Mouse (Mus musculus) common myeloid progenitor, adult 5-6 weeks (primary cell): ENCODE data around the gene Utp14b. TPM values are rescaled to one million over a fixed set of nuclear protein-coding genes. Genes with fewer than 3 reads are reported as not detected.

ENCODE experiments used
- ATAC-seq: replicated peaks from 2 replicates; pipeline ENCODE4 v1.8.0; 2016; ENCODE audit warnings: low read depth, mild to moderate bottlenecking, moderate TSS enrichment, inconsistent platforms; ENCODE audit not compliant: poor library complexity, severe bottlenecking
- total RNA-seq: library from RNA; stranded (forward); fragments of 200-1000, 187-1606 nt; gene quantifications from 2 replicates; pipeline ENCODE4 v1.2.3, GENCODE M21; 2017

Utp14b gene
- 19.9 and 23.1 TPM in 2 replicates for total RNA-seq

DNA sequence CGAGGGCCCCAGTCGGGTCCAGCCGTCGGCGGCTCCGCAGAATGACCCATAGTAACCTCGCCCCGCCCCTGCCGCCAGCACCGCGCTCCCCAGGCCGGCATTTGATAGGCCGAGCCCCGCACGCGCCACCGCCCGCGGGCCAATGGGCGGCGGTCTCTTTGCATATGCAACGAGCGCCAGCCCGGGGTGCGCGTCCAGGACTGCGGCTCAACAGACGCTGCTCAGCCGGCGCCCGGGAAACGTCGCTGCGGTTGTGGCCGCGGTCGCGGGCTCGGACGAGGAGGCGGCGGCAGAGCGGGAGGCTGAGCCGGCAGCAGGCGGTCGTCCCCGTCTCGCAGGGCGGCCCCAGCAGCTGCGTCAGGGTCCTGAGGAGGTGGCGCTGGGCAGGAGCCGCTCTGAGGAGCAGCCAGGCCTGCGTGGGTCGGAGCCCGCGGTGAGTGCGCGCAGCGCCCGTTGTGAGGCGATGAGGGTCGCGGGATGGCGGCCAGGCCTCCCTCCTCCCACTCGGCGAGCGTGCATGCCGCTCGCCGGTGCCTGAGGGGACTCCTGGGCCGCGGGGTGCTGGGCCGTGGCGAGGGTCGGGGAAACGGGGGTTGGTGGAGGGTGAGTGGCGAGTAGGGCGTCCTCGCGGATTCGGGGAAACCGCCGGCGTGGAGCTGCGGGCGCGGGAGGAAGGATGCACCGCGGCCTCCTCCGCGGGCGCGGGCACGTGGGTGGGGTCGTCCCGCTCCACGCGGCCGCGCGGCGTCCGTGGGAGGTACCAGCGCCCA is at the start of gene Utp14b, which contains the start of gene Acsl3:
Gene Utp14b, plus strand, starts transcription at position 368 of the 770 bp plus-strand sequence.
Gene Acsl3, plus strand, starts transcription at position 155 of the 770 bp plus-strand sequence.
- peak; percentile 91 for ATAC-seq

DNA sequence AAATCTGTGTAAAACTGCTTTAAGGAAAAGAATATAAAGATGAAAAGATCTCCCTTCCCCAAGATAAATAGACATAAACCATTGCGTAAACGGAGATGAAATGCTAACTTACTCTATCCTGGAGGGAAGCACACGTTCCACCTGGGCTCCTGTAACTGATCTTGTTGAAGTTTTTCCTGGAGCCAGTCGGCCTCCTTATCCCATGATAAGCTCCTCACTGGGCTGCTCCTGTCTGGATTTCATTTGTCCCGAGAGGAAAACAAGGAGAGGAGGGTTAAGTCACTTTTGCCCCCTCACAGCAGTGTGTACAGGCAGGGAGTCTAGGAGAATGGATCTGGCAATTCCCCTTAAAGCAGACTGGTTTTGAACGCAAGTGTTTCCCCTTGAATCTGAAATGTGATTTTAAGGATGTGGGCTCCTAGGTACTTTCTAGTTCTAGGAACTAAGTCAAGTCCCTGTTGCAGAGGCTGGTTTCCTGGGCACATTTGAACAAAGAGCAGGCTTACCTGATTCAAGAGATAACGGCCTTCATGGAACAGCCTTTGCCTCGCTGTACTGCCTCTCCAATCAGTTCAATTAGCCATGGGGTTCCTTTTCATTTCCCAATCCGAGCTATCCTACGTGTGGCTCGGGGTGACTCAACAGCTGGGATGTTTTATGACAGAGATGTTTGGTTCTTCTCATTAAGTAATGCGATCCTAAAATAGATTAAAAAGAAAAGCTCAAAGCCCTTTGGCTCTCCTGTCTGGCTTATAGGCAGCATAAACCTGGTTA is 48.5 kb upstream of the Utp14b start:
- no peak for ATAC-seq

DNA sequence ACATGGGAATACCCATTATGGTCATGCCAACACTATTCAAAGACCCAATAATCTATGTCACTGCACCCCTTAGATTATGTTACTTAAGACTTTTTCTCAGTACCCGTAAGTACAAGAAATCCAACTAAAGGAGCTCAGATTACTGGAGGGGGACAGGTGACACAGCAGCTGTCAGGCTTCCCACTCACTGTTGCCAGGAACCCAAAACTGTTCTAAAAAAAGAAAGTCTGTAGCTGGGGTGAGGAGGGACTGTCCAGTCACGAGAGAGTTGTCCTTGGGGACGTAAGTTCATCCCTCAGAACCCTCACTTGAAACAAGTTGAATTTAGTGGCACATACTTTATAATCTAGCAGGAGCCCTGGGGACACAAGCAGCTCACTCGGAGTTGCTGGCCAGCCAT is 46.8 kb upstream of the Utp14b start:
- ATAC-seq: no peak

DNA sequence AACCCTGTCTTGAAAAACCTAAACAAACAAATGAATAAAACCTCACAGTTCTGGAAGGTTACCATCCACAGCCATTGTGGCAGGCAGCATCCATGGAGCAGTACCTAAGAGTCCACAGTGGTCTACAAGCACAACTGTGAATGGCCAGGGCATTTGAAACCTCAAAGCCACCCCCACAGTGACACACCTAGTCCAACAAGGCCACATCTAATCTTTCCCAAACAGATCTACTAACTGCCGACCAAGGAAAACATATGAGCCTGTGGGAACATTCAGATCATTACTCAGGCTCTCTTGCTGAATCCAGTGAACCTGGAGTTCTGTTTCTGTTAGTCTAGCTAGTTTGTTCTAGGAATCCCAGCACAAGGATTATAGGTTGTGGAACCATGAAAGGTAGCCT is 44.9 kb upstream of the Utp14b start:
- ATAC-seq: no peak

DNA sequence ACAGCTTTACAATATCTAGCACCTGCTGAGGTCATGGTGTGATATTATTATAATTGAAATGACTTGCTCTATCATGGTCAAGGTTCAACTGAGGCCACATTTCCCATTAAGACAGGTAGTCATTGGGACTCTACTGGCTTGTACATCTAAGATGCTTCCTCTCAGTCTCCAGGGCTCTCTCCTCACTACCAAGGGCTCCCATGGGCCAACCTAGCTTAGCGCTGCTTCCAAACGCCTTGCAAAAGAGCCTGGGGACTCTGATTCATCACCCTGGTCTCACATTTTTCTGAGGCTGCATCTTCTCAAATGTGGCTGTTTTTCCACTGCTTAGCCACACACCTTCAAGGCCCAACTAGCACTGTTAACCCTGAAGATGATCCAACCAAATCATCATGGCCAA is 33.5 kb upstream of the Utp14b start:
- no peak for ATAC-seq

DNA sequence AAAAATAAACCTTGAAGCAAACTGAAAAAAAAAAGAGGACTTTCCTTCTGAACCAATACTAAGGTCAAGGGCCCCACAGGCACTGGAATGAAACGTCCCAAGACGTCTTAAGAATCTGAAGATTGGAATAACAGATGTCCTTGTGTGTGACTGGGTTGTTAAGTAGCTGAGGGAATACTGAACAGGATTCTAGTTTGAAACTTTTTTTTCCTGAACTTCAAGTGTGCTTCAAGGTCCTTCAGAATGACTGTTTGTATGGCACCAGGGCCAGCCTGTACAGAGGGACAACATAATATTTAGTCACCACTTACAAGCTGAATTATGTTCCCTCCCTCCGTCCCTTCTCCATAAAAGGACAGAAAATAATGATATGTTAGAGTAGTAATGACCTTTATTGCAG is 23.4 kb upstream of the Utp14b start:
- ATAC-seq: no peak

DNA sequence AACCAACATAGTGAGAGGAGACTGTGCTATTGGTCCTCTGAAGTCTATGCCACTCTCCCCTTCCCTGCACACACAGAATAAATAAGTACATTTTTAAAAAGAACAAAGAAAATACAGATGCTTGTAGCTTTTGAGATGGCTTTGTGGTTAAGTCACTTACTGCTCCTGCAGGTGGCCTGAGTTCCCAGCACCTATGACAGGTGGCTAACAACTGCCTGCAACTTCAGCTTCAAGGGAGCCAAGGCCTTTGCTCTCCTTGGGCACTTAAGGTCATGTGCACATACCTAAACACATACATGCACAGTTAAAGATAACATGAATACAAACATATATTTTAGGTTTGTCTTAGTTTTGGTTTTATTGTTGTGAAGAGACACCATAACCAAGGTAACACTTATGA is 17.0 kb upstream of the Utp14b start:
- ATAC-seq: no peak

DNA sequence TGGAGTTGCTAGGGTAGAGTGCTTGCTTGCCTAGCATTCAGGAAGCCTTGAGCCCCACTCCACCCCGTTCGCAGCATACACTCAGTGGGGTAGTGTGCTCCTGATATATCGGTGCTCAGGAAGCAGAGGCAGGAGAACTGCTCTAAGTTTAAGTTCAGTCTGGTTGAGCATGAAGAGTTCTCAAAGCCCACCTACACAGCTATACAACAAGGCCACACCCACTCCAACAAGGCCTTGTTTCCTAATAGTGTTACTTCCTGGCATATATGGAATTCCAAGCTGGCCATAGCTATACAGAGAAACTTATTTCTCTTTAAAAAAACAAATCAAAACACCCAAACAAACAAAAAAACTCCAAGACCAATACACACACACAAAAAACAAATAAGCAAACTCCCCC is 16.0 kb upstream of the Utp14b start:
- no peak for ATAC-seq

DNA sequence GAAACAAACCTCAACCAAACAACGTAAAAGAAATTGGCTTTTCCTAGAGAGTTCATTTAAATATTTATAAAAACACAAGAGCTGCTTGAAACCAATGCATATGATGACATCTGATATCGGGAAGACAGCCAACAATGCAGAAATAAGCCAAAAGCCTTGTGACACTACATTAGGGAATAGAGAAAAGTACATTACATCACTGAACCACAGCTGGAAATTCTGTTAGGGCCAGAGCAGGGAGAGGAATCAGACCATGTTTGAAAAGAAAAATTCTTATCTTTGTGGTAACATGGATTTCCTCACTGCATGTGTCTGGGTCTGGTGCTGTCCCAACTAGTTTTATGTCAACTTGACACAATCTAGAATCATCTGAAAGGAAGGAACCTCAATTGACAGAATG is 15.6 kb upstream of the Utp14b start:
- ATAC-seq: no peak

DNA sequence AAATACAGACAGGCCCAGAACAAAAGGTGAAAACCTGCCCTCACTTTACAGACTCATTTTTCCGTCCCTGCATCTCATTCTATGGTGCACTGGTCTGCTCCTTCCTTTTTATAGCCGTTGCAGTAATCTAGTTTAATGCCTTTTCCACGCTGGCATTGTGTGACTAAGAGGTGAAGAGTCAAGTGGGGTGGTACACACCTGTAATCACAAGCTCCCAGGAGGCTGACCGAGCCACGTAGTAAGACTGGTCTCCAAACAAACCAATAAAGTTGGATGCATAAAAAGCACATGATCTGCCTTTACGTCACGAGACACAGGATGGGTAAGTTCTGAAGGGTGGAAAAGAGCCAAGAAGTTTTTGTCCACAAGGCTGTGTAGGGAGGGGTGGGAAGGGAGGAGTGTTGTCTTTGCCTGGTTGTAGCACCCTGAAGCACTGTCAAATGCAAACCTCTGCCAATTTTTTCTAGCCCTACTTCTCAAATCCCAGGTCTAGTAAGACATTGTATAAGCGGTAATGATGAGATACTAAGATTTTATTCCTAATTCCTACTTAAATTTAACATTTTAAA is 10.4 kb upstream of the Utp14b start:
- ATAC-seq: no peak

DNA sequence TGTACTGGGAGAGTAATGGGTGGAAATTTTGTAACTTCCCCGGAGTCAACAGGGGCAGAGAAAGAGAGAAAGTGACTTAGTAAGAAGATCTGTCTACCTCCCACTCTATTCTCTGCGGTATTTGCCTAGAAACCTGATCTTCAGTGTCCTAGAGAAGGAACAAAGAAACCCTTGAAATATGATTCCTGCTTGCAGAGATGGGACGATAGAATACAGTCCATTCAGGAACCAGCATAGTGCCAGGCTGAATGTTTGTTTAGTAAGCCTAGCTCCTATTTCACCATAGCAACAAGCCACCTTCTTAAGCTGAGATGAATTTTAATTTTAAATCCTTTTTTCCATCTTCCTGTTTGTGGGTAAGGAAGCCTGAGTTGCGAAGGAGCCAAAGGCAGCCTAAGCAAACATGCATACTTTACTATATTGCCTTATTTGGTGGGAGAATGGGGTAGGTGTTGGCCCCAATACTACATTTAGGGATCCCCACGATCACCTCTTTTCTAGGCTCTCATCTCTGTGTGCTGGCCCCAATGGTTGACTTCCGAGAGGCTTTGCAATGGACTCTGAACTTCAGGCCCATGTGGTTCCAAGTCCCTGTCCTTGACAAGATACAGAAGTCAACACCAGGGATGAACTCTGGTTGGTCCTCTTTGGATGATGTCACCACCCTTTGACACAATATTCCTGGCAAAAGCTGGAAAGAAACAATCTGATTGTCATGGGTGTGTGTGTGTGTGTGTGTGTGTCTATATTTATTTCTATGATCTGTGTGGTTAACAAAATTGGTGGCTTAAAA is 8.4 kb upstream of the Utp14b start:
- ATAC-seq: no peak

DNA sequence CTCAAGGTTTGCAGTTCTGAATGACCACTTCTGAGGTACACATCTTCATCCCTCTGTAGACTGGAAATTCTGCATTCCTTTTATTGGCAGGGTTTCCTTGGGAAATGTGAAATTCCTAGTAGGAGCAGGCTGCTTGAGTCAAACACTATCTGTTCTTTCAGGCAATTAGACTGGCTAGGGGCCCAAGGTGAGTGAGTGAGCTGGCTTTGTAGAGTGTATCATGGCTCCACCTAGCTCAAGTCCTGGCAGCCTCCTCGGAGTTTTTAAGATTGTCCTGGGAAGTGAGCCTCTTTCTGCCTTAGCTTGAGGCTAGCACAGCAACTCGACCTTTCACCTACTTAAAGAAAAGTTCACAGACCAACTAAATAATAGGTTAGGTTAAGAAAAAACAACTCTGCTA is 1.4 kb upstream of the Utp14b start:
- no peak for ATAC-seq

DNA sequence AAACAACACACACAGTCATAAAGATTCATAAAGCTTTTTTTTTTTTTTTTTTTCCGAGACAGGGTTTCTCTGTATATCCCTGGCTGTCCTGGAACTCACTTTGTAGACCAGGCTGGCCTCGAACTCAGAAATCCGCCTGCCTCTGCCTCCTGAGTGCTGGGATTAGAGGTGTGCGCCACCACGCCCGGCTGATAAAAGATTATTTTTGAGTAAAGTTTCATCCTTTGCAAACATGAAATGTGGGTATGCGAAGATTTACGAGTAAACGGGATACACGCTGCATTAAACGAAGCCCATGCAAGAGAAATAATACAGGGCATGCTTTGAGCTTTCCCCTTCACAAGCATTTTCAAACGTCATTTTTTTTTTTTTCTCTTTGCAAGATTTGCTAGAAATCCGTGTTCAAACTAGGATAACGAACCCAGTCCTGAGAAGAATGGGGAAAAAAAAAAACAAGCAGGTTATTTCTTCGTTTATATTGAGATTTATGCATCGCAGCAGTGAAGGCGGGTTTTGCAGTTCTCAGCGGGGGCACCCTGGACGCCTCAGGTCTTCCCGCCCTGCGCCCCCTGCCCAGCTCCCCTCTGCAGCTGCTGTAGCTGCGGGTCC is 713 bp upstream of the Utp14b start:
- ATAC-seq: no peak

DNA sequence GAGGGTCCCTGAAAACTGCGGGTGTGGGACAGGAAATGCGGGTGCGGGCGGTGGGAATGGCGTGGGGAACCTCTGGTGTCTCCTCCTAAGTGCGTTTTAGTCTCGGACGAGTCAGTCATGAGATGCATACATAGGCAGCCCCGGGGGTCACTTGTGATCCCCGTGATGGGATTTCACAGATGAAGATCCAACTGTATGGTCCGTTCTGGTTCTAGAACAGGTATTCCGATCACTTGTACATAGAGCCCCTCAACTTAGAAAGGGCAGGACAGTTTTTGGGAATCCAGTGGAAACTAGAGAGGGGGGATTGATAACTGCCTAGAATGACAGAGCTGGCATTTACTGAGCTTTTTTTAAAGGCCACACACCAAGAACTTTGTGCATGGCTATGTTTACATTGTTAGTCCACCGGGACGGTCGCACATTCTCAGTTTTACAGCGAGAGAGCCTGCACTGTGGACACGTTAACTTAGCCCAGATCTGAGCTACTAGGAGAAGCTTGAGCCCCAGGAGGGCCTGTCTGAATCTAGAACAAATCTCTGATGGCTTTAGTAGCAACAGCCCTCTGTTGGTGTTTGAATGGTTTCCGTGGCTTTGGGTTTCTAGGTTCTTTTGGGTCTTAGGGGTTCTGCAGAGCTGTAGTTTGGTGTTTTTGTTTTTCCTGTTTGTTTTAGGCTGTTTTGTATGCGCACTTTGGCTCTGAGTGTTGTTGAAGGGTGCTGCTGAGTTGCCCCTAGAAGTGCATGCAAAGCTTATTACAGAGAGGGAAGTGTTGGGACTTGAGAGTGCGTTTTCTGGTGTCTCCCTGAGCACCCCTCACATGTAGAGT is 817 bp downstream of the Utp14b start:
- ATAC-seq: 0 out of 2 replicates have a peak, but pooled peaks have one; percentile 4

DNA sequence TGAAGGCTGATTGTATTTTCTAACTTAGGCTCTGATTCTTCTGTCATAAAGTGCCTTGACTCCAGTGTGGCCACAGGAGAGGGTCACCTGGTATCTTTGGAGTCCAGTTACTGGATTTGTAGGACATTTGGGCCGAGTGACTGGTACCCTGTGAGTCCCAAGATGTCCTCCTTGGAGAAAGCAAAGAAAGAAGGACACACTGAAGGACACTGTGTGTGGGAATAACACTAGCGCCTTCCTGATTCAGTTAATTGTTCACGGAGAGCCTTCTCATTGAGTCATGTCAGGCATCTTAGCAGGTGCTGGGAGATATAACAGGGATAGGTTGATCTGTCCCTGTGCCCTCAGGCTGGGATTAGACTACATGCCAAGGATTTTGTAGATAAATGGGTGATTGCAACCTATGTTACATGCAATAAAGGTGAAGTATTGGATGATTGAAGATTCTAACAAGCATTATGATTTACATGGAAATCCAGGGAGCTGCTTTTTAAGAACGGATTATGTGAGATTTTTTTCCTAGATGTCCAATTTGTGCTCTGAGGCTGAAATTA is 1.5 kb downstream of the Utp14b start:
- ATAC-seq: no peak

DNA sequence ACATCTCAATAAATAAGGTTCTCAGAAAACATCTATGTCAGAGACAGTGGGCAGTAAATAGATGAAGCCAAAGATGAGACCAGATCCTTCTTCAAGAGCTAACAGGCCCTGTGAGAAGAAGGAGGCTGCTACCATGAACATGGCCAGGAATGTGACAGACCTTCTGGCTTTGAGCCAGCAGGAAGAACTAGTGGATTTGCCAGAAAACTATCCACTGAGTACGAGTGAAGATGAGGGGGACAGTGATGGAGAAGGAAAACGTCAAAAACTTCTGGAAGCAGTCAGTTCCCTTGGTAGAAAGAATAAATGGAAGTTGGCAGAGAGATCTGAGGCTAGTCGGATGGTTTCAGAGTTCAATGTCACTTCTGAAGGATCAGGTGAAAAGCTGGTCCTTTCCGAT is 6.5 kb downstream of the Utp14b start:
- no peak for ATAC-seq

DNA sequence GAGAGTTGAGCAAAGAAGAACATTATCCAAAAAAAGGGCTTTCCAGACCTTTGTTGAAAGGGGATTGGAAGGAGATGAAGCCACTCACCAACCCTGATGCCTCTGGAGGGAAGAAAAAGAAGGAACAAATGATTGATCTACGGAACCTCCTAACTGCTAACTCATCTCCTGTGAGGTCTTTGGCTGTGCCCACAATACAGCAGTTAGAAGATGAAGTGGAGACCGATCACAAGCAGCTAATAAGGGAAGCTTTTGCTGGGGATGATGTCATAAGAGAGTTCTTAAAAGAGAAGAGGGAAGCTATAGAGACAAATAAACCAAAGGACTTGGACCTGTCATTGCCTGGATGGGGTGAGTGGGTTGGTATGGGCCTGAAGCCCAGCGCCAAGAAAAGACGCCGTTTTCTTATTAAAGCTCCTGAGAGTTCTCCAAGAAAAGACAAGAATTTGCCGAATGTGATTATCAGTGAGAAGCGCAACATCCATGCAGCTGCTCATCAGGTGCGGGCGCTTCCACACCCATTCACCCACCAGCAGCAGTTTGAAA is 8.2 kb downstream of the Utp14b start:
- ATAC-seq: peak; percentile 95

DNA sequence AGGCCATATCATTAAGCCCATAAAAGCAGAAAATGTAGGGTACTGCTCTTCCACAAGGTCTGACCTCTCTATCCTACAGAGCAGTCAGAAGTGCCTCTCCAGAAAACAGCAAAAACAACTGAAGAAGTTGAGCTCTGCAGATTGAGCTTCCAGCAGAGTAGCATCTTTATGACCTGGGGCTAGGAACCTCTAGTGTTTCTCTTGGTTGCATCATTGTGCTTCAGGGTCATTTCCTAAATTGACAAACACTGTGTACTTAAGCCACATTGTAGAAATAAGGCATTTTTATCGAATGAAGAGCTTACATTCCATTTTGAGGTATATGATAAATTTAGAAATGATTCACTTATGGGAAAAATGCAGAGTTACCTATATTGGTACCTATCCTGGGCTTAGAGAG is 8.7 kb downstream of the Utp14b start:
- no peak for ATAC-seq

DNA sequence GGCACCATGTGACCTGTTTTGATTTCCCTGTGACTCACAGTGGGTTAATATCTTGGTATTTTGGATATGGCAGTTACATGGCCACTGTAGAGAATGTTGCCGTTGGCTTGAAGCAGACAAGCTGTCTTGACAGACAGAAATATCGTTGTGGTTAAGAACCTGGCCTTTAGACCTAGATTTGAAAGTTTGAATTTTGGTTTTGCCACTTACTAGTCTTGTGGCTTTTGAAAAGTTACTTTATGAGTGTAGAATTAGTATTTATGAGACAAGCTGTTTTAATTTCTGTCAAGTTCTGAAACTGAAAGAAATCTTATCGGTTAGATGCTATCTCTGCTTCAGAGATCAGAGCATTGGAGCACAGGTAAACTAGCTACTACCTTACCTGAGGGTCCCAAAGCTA is 24.5 kb downstream of the Utp14b start:
- ATAC-seq: no peak
